Mouse (Mus musculus) C2C12 (cell line): Measurements from ENCODE around the gene Xpnpep1. TPM values are rescaled to one million over a fixed set of nuclear protein-coding genes. Genes with fewer than 3 reads are reported as not detected.

ENCODE experiments used
- H3K27me3 ChIP-seq: one replicate; pipeline ENCODE4 v1.6.1; 2011; ENCODE audit not compliant: control insufficient read depth, insufficient read depth, insufficient read length
- H3K36me3 ChIP-seq: one replicate; pipeline ENCODE4 v1.6.1; 2011; ENCODE audit not compliant: control insufficient read depth, insufficient read depth
- H3K4me3 ChIP-seq: one replicate; pipeline ENCODE4 v1.5.1; 2011; ENCODE audit warnings: mild to moderate bottlenecking, control low read depth; ENCODE audit not compliant: poor library complexity, insufficient read depth, severe bottlenecking
- H3K79me2 ChIP-seq: one replicate; pipeline ENCODE4 v1.6.1; 2011; ENCODE audit not compliant: control insufficient read depth, insufficient read depth
- H3K79me3 ChIP-seq: one replicate; pipeline ENCODE4 v1.6.1; 2011; ENCODE audit warnings: low read depth, control low read depth
- H3ac ChIP-seq: one replicate; pipeline ENCODE3; 2011; ENCODE audit warnings: low read depth; ENCODE audit not compliant: control insufficient read depth, insufficient read length
- CEBPB ChIP-seq: IDR thresholded peaks from one replicate; pipeline ENCODE4 v1.6.1; 2011; ENCODE audit warnings: low read depth, mild to moderate bottlenecking, control low read depth, moderate library complexity
- CTCF ChIP-seq: IDR thresholded peaks from one replicate; pipeline ENCODE4 v1.5.1; 2011; ENCODE audit not compliant: control insufficient read depth, insufficient read depth, insufficient read length
- FOSL1 ChIP-seq: IDR thresholded peaks from one replicate; pipeline ENCODE4 v1.8.0; 2011; ENCODE audit warnings: mild to moderate bottlenecking, low read length; ENCODE audit not compliant: poor library complexity, insufficient read depth, severe bottlenecking
- MAX ChIP-seq: IDR thresholded peaks from one replicate; pipeline ENCODE4 v1.6.1; 2011; ENCODE audit warnings: mild to moderate bottlenecking, control low read depth
- MYOD1 ChIP-seq: IDR thresholded peaks from one replicate; pipeline ENCODE4 v1.6.1; 2011; ENCODE audit warnings: low read depth; ENCODE audit not compliant: control insufficient read depth, insufficient read length
- MYOG ChIP-seq: IDR thresholded peaks from one replicate; pipeline ENCODE4 v1.6.1; 2011; ENCODE audit not compliant: control insufficient read depth, insufficient read length; ENCODE audit errors: extremely low read depth
- USF1 ChIP-seq: IDR thresholded peaks from one replicate; pipeline ENCODE4 v1.6.1; 2011; ENCODE audit warnings: low read depth, mild to moderate bottlenecking, control low read depth, moderate library complexity
- polyA plus RNA-seq: library from polyadenylated mRNA; unstranded; fragments of >200 nt; fragmentation: generic; extraction: Trizol; gene quantifications from one replicate; pipeline ENCODE4 v1.2.1, GENCODE M21; 2012; ENCODE audit warnings: missing spikeins

Xpnpep1 gene
- polyA plus RNA-seq, 1 experiment: 132 TPM

DNA sequence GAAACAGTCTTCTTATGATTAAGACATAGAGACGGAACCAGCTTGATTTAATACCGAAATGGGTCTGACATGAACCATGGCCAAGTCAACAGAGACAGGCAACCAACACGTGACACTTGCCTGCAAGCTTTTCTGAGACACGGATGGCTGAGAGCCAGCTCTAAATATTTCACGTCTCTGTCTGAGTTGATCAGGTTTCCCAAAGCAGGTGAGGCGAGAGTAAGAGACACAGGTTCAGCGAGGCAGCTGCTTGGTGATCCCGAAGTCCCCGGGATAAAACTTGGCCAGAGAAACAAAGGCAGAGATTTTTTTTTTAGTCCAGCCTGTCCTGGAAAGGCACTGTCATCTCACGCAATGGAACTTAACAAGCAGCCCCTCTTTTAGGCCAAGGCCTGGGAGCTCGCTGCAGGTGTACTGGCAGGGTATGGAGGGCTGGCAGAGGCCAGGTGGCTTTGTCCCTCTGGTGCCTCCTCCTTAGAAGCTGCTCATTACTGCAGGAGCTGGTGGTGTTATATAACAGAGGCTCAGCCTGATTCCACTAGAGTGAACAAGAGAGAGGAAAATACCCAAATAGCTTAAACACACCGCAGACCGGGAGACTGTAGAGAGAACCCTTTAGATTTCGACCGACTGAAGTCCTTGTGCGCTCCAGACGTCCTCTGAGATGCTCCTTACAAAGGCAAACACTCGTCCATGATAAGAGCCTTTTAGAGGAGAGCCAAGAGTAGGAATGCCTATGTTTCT lies 36.4 kb upstream of the Xpnpep1 start:
- no peaks in the 10 kb centered on the region for H3K79me3 ChIP-seq
- H3ac ChIP-seq: no peak overlapping the region
- H3K36me3 ChIP-seq: no peaks in the 10 kb centered on the region
- H3K79me2 ChIP-seq: no peaks in the 10 kb centered on the region
- peaks cover 4% of the 10 kb centered on the region for H3K27me3 ChIP-seq
- TF ChIP-seq CEBPB (no peak), MYOD1 (no peak), USF1 (peak; percentile 35), MYOG (no peak), FOSL1 (no peak)
- H3K4me3 ChIP-seq: no peak overlapping the region

DNA sequence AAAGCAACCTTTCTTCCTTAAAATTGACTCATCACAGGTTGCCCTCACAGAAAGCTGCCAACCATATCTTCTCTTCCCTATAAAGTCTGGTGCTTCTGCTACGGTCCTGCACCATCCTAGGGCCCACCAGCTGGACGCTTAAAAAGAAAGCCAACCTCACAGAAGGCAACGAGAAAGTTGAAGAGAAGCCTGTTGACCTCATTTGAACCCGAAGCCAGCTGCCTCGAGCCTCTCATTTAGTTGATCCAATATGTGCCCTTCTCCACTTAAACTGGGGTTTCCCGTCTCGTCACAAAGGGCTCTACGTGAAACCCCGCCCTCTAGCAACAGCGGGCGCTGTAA lies 35.9 kb upstream of the Xpnpep1 start:
- no peak overlapping the region for H3ac ChIP-seq
- H3K79me2 ChIP-seq: no peaks in the 10 kb centered on the region
- H3K4me3 ChIP-seq: no peak overlapping the region
- H3K79me3 ChIP-seq: no peaks in the 10 kb centered on the region
- H3K27me3 ChIP-seq: peaks cover 4% of the 10 kb centered on the region
- H3K36me3 ChIP-seq: no peaks in the 10 kb centered on the region
- TF ChIP-seq CEBPB: no peak
- TF ChIP-seq MYOD1: no peak
- no peak for TF ChIP-seq MAX

DNA sequence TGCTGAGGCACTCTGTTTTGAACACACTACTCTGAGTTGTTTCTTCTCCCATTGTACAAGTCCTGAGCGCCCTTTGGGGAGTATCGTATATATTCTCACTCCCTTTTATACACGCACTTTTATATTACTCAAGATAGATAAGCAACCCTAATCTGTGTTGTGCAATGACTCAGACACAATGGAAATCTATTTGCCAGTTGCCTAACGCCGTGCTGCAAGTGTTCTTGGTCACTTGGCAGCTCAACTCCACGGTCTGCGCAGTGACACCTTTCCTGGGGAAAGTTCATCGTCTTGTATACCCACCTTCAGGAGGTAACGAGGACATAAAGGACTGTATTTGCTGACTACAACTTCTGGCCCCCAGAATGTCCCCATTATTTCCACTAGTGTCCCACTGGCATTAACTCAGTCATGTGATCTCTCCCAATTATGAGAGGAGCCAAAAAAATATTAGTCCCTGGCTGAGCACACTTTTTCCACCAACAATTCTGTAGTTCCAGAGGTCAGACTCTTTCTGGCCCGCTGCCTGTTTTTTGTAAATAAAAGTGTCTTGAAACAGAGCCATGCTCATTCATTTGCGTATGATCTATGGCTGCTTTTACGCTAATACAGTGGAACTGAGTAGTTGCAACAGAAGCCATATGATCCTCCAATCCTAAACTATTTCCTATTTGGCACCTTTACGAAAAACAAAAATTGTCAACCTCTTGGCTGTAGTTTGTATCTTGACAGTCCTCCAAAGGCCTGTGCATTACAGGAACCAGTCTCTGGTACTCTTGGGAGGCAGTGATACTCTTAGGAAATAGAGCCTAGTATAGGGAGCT lies 35.1 kb upstream of the Xpnpep1 start:
- peaks cover 4% of the 10 kb centered on the region for H3K27me3 ChIP-seq
- TF ChIP-seq USF1 (no peak), MYOG (no peak), MYOD1 (no peak), FOSL1 (no peak), MAX (no peak), CTCF (no peak), CEBPB (no peak)
- H3K4me3 ChIP-seq: no peak overlapping the region
- no peaks in the 10 kb centered on the region for H3K79me3 ChIP-seq
- H3K79me2 ChIP-seq: no peaks in the 10 kb centered on the region
- no peak overlapping the region for H3ac ChIP-seq
- H3K36me3 ChIP-seq: no peaks in the 10 kb centered on the region

DNA sequence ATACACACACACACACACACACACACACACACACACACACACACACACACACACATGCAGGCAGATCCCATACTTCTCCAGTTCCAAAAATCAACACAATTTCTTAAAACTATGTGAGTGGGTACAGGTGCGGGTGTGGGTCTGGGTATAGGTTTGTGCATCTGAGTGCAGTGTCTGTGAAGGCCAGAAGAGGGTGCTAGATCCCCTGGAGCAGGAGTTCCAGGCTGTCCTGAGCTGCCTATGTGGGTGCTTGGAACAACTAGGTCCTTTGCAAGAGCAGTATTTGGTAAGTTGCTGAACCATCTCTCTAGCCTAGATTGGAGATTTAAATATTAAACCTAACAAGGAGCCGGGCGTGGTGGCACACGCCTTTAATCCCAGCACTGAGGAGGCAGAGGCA lies 33.5 kb upstream of the Xpnpep1 start:
- no peak for TF ChIP-seq MAX
- no peak for TF ChIP-seq USF1
- TF ChIP-seq MYOD1: no peak
- no peak for TF ChIP-seq FOSL1
- no peak for TF ChIP-seq CEBPB
- no peak for TF ChIP-seq MYOG
- no peak for TF ChIP-seq CTCF
- no peaks in the 10 kb centered on the region for H3K79me2 ChIP-seq
- H3K36me3 ChIP-seq: no peaks in the 10 kb centered on the region
- peaks cover 4% of the 10 kb centered on the region for H3K27me3 ChIP-seq
- no peaks in the 10 kb centered on the region for H3K79me3 ChIP-seq
- no peak overlapping the region for H3K4me3 ChIP-seq
- H3ac ChIP-seq: no peak overlapping the region

DNA sequence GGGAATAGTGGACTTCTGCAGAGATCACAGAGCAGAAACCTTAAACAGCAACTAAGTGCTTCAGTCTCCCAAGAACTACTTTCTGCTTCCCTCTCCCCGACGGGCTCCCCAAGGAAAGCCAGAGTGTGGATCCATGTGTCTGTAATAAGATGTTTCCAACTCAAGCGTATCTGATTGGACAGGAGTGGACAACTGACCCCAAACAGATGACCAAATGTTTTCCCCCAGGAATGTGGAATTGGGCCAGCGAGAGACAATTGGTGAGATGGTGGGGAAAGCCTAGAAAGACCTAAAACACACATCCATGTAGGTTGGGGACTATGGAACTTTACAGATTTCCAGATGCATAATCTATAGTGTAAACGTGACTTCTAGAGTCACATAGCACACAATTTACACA lies 32.4 kb upstream of the Xpnpep1 start:
- H3K4me3 ChIP-seq: no peak overlapping the region
- no peaks in the 10 kb centered on the region for H3K36me3 ChIP-seq
- H3ac ChIP-seq: no peak overlapping the region
- TF ChIP-seq MYOG (no peak), FOSL1 (no peak), MAX (no peak), MYOD1 (no peak), CTCF (no peak), CEBPB (no peak), USF1 (no peak)
- H3K27me3 ChIP-seq: peaks cover 4% of the 10 kb centered on the region
- no peaks in the 10 kb centered on the region for H3K79me3 ChIP-seq
- no peaks in the 10 kb centered on the region for H3K79me2 ChIP-seq

DNA sequence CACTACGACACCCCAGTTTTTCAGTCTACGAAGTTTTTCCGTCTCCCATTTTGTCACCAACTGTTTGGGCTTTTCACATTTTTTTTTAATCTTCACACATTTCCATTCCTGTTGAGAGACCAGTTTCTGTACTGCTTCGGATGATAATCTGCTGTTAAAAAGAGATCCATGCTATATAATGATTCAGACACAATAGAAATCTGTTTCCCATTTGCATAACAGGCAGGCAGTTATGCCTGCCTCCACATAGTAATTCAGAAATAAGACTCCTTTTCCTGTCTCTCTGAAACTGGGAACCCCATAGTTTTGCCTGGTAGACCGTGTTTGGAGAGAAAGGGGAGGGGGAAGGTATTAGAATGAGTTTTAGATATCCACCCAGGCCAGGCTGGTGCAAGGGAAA lies 31.6 kb upstream of the Xpnpep1 start:
- no peak for TF ChIP-seq MAX
- TF ChIP-seq FOSL1: no peak
- no peak for TF ChIP-seq MYOG
- TF ChIP-seq USF1: no peak
- TF ChIP-seq CEBPB: no peak
- no peak for TF ChIP-seq MYOD1
- TF ChIP-seq CTCF: no peak
- Histone ChIP-seq H3K79me2 (no peaks in the 10 kb centered on the region), H3ac (no peak overlapping the region), H3K27me3 (peaks cover 4% of the 10 kb centered on the region), H3K79me3 (no peaks in the 10 kb centered on the region), H3K4me3 (no peak overlapping the region), H3K36me3 (no peaks in the 10 kb centered on the region)
